Mouse (Mus musculus) stomach, postnatal 0 days (tissue): ENCODE measurements around the gene Nrip1. TPM values are rescaled to one million over a fixed set of nuclear protein-coding genes. Genes with fewer than 3 reads are reported as not detected.
A peak's percentile ranks its signal among the peaks of the same experiment; 100 is the strongest.

Experiments
- ATAC-seq: fragments of 200-750 bp; cut with Nextera tagmentation; 2 replicates; pipeline ENCODE4 v1.8.0; 2017; ENCODE audit not compliant: low FRiP score, low TSS enrichment
- DNase-seq: peaks from one replicate; pipeline ENCODE4 v3.0.0-alpha.2; 2016; ENCODE audit warnings: low spot score
- H3K27ac ChIP-seq: fragments of 300-500 bp; sonication (generic); replicated peaks from 2 replicates; pipeline ENCODE4 v1.5.1; 2014; ENCODE audit warnings: mild to moderate bottlenecking, control low read depth
- H3K27me3 ChIP-seq: fragments of 300-500 bp; sonication (generic); 2 replicates; pipeline ENCODE4 v1.6.1; 2014; ENCODE audit warnings: low read length; ENCODE audit not compliant: control insufficient read depth, insufficient read depth
- H3K36me3 ChIP-seq: fragments of 300-500 bp; sonication (generic); 2 replicates; pipeline ENCODE4 v1.6.1; 2014; ENCODE audit warnings: low read length, mixed read lengths; ENCODE audit not compliant: control insufficient read depth, insufficient read depth
- H3K4me1 ChIP-seq: fragments of 300-500 bp; sonication (generic); replicated peaks from 2 replicates; pipeline ENCODE4 v1.6.1; 2014; ENCODE audit warnings: antibody characterized with exemption; ENCODE audit not compliant: control insufficient read depth, insufficient read depth
- H3K4me2 ChIP-seq: fragments of 300-500 bp; sonication (generic); replicated peaks from 2 replicates; pipeline ENCODE4 v1.6.1; 2014; ENCODE audit warnings: low read depth, mild to moderate bottlenecking, control low read depth, moderate library complexity
- H3K4me3 ChIP-seq: fragments of 300-500 bp; sonication (generic); 2 replicates; pipeline ENCODE4 v1.5.1; 2014; ENCODE audit warnings: low read depth, low read length, control low read depth
- H3K9ac ChIP-seq: fragments of 300-500 bp; sonication (generic); 2 replicates; pipeline ENCODE4 v1.6.1; 2014; ENCODE audit warnings: mild to moderate bottlenecking, low read length, control low read depth, mixed read lengths
- H3K9me3 ChIP-seq: fragments of 300-500 bp; sonication (generic); 2 replicates; pipeline ENCODE4 v1.6.1; 2016; ENCODE audit warnings: low read length; ENCODE audit not compliant: control insufficient read depth
- CTCF ChIP-seq: IDR thresholded peaks from 2 replicates; pipeline ENCODE4 v1.5.1; 2016; ENCODE audit warnings: antibody characterized with exemption, low read depth, mild to moderate bottlenecking, moderate library complexity
- EP300 ChIP-seq: optimal IDR thresholded peaks from 2 replicates; pipeline ENCODE3; 2016; ENCODE audit warnings: antibody characterized with exemption
- WGBS: fragments of 180-500 bp; shearing (Covaris S2); extraction: QIAGEN DNeasy Blood & Tissue Kit; methylation state at CpG from one replicate; pipeline ENCODE4 v1.1.7; 2014; 5-methylcytosine and 5-hydroxymethylcytosine counted together
- polyA plus RNA-seq: library from polyadenylated mRNA; unstranded; fragments of >200 nt; fragmentation: Nextera tagmentation; extraction: Ambion mirVana; gene quantifications from 2 replicates; pipeline ENCODE4 v1.2.1, GENCODE M21; 2015

Nrip1 gene
- polyA plus RNA-seq, 1 experiment from 2014 or later = 13.0 TPM

GRCm38 (mm10) chr16:76414528-76414927 lies 40.9 kb upstream of the Nrip1 start:
- DNase-seq (peak; percentile 26), ATAC-seq (no peak)
- H3K9me3 ChIP-seq = no peaks in the 10 kb centered on the region
- H3K27ac ChIP-seq = no peak overlapping the region
- no peaks in the 10 kb centered on the region for H3K27me3 ChIP-seq
- WGBS = 46% methylated on average over 5 of the region's 5 CpGs
- TF ChIP-seq CTCF (no peak), EP300 (no peak)
- no peaks in the 10 kb centered on the region for H3K4me1 ChIP-seq
- H3K4me2 ChIP-seq = no peak overlapping the region
- no peak overlapping the region for H3K4me3 ChIP-seq
- H3K36me3 ChIP-seq = no peaks in the 10 kb centered on the region
- H3K9ac ChIP-seq = no peak overlapping the region

GRCm38 (mm10) chr16:76413581-76413980 lies 40.0 kb upstream of the Nrip1 start:
- Histone ChIP-seq H3K4me2 (no peak overlapping the region), H3K36me3 (no peaks in the 10 kb centered on the region), H3K27ac (no peak overlapping the region), H3K27me3 (no peaks in the 10 kb centered on the region), H3K9me3 (no peaks in the 10 kb centered on the region), H3K9ac (no peak overlapping the region), H3K4me1 (no peaks in the 10 kb centered on the region), H3K4me3 (no peak overlapping the region)
- no peak for TF ChIP-seq EP300
- no peak for TF ChIP-seq CTCF
- DNase-seq (no peak), ATAC-seq (no peak)
- WGBS = 89% methylated on average over 8 of the region's 8 CpGs

GRCm38 (mm10) chr16:76409355-76409722 lies 35.7 kb upstream of the Nrip1 start:
- DNase-seq = no peak
- Histone ChIP-seq H3K4me3 (no peak overlapping the region), H3K4me1 (no peaks in the 10 kb centered on the region), H3K9ac (no peak overlapping the region), H3K36me3 (no peaks in the 10 kb centered on the region), H3K4me2 (no peak overlapping the region), H3K9me3 (no peaks in the 10 kb centered on the region), H3K27me3 (no peaks in the 10 kb centered on the region), H3K27ac (no peak overlapping the region)
- 11% methylated on average over 1 of the region's 1 CpGs for WGBS
- TF ChIP-seq EP300 (no peak), CTCF (no peak)
- ATAC-seq = peak; percentile 86

GRCm38 (mm10) chr16:76408696-76409354 lies 35.2 kb upstream of the Nrip1 start:
- no peaks in the 10 kb centered on the region for H3K4me1 ChIP-seq
- 58% methylated on average over 4 of the region's 4 CpGs for WGBS
- no peak overlapping the region for H3K9ac ChIP-seq
- no peak for ATAC-seq
- no peaks in the 10 kb centered on the region for H3K27me3 ChIP-seq
- no peak overlapping the region for H3K27ac ChIP-seq
- H3K36me3 ChIP-seq = no peaks in the 10 kb centered on the region
- no peaks in the 10 kb centered on the region for H3K9me3 ChIP-seq
- no peak for TF ChIP-seq CTCF
- no peak for TF ChIP-seq EP300
- DNase-seq = no peak
- H3K4me3 ChIP-seq = no peak overlapping the region
- no peak overlapping the region for H3K4me2 ChIP-seq

- DNase-seq (no peak), ATAC-seq (no peak)
- Histone ChIP-seq H3K4me1 (no peaks in the 10 kb centered on the region), H3K27me3 (no peaks in the 10 kb centered on the region), H3K36me3 (no peaks in the 10 kb centered on the region), H3K9me3 (no peaks in the 10 kb centered on the region), H3K9ac (no peak overlapping the region), H3K4me2 (no peak overlapping the region), H3K27ac (no peak overlapping the region), H3K4me3 (no peak overlapping the region)
- no peak for TF ChIP-seq CTCF
- TF ChIP-seq EP300 = no peak
- 88% methylated on average over 8 of the region's 8 CpGs for WGBS
These were observed 34.6 kb upstream of the Nrip1 start for GRCm38 (mm10) chr16:76408241-76408640.

- no peak overlapping the region for H3K9ac ChIP-seq
These were observed 33.8 kb upstream of the Nrip1 start for GRCm38 (mm10) chr16:76407321-76407920.

More at GRCm38 (mm10) chr16:76407321-76407920, 33.8 kb upstream of the Nrip1 start:
- no peak for DNase-seq
- 34% methylated on average over 13 of the region's 13 CpGs for WGBS
- H3K9me3 ChIP-seq = no peaks in the 10 kb centered on the region
- H3K4me2 ChIP-seq = peak overlapping the region; percentile 32
- no peaks in the 10 kb centered on the region for H3K27me3 ChIP-seq
- ATAC-seq = no peak
- H3K27ac ChIP-seq = 0 out of 2 replicates have a peak overlapping the region, but pooled peaks have one; percentile 5
- H3K4me3 ChIP-seq = no peak overlapping the region
- H3K4me1 ChIP-seq = no peaks in the 10 kb centered on the region
- no peaks in the 10 kb centered on the region for H3K36me3 ChIP-seq
- no peak for TF ChIP-seq EP300
- TF ChIP-seq CTCF = no peak
